Mouse (Mus musculus) heart, postnatal 0 days (tissue): ENCODE measurements around the gene BC048562.

Experiments
- CTCF ChIP-seq: IDR thresholded peaks from 2 replicates; pipeline ENCODE4 v1.5.1; 2016; ENCODE audit warnings: antibody characterized with exemption, control low read depth, low read depth
- EP300 ChIP-seq: IDR thresholded peaks from 2 replicates; pipeline ENCODE4 v1.6.1; 2016; ENCODE audit warnings: antibody characterized with exemption, low read depth

GRCm38 (mm10) chr9:108493246-108493645, 57.0 kb downstream of the BC048562 start:
- TF ChIP-seq CTCF: no peak
- no peak for TF ChIP-seq EP300
